Mouse (Mus musculus) erythroid progenitor cell, adult 5-6 weeks (primary cell): ENCODE results near the gene Prpf40b. TPM values are rescaled to one million over a fixed set of nuclear protein-coding genes. Genes with fewer than 3 reads are reported as not detected.

ENCODE experiments used
- ATAC-seq: replicated peaks from 2 replicates; pipeline ENCODE4 v1.8.0; 2016; ENCODE audit warnings: moderate number of reproducible peaks, mild to moderate bottlenecking, moderate TSS enrichment, inconsistent platforms; ENCODE audit not compliant: poor library complexity, low FRiP score, severe bottlenecking
- total RNA-seq, 2 experiments: library from RNA; stranded (forward) in 1 of 2; stranded (reverse) in 1 of 2; fragments of 150-400 nt in 1 of 2; fragments of 186-747, 209-891 nt in 1 of 2; gene quantifications; 2 replicates each; pipeline versions ENCODE4 v1.2.3 to v1.2.4; 2015 to 2017; ENCODE audit warnings: low replicate concordance in 2 of 2

Prpf40b gene
- total RNA-seq, 2 experiments from 2014 or later, result not detected

DNA sequence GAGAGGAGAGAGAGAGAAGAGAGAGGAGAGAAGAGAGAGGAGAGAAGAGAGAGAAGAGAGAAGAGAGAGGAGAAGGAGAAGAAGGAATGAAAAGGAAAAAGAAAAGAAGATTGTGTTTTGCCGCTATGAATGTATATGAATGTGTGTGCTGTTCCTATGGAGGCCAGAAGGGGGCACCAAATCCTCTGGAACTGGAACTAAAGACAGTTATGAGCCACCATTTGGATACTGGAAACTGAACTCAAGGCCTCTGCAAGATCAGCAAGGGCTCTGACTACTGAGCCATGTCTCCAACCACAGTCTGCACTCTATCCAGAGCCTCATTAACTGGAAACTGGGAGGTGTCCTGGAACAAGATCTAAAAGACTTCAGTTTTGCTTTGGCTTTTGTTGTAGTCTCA lies 32.1 kb downstream of the Prpf40b start:
- ATAC-seq, result no peak

DNA sequence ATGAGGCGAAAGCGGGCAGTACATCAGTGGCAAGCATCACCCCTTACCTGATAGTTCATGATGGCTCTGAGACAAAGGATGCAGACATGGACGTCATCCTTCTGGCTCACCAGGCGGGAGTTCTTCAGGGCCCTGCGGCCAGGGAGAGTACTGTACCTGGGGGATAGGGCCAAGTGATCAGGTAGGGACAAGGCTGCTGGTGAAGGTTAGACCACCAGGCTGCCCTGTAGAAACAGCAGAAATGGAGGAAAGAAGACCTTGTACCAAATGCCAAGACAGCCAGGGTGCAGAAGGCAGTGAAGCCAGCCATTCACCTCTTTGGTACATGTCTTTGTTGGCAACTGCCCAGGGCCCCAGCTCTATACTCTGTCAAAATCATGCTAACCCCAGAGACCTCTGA lies 33.1 kb downstream of the Prpf40b start:
- no peak for ATAC-seq

DNA sequence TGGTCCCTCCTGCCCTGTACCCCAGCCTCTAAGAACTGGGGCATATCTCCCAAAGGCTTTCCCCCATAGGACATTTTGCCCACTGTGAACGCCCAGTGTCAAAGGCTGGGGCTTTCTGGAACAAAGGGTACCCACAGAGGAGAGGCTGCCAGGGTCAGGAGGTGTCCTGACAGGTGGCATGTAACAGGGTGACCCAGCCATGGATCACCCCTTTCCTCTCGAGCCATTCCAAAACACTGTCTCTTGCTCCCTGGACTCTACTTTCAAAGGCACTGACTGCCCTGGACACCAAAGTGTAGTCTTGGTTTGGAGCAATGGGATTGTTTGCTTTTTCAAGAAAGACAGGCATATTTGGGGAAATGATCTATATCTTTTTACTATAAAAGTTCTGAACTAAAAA lies 35.4 kb downstream of the Prpf40b start:
- no peak for ATAC-seq

DNA sequence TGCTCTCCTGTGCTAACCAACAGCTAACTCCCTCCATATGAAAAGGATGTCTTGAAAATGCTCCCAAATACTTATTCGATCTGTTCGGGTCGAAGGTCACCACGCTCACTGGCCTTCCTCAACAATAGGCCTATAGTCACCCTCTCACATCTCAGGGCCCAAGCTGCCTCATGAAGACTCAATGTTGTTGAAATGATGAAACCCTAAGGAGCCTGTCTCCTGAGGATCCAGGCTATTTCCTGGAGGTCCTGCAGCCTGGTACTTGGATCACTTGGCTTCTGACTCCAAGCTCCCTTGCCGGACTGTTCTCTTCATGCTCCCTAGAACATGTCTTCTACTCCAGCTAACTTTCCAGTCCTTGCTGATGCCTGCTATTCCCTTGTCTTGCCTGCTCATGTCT lies 36.5 kb downstream of the Prpf40b start:
- ATAC-seq, result no peak

DNA sequence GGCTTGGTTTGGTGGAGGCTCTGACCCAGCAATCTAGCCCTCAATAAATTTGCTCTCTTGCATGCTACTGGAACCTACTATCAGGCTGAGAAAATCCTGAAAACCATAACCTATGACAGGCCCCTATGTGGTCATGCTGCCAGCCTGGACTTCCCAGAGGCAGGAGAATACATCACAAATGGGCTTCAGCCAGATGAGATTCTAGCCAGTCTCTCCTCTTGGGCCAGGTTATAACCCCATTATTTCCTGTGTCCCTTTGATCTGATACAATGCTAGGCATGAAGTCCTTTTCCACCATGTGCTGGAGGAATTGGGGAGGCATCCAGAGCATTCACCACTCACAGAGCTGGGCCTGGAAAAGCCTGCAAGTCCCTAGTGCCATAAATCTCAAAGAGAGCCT lies 37.2 kb downstream of the Prpf40b start:
- no peak for ATAC-seq

DNA sequence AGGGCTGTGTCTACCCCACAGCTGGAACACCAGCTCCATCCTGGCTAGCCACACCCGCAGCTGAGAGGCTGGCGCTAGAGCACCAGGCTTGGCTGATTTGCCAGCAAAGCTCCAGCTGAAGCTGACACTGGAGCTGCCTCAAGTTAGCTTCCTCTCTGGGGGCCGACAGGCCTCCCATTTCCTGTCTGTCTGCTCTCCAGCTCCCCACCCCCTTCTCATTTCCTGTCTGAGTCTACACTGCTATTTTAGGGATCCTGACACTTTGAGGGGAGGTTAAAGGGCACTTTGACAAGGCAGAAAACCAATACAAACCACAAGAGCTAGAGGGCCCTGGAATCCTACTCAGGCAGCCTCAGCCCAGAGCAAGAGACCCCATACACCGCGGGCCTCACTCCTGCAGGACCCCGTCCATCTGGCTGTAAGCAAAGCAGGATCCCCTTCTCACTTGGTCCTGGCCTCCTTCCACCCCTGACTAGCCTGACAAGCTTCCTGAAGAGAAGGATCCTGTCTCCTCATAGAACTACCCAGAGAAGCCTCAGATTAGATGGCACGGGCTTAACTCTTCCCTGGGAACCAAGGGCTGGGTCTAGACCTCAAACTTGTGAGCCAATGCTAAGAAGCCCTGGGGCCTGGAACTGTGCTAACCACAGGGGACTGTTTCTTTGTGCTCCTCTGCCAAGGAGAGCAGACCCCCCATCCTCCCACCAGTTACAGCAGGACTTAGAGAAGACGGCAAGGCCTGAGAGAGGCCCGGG lies 38.2 kb downstream of the Prpf40b start:
- ATAC-seq, result no peak

DNA sequence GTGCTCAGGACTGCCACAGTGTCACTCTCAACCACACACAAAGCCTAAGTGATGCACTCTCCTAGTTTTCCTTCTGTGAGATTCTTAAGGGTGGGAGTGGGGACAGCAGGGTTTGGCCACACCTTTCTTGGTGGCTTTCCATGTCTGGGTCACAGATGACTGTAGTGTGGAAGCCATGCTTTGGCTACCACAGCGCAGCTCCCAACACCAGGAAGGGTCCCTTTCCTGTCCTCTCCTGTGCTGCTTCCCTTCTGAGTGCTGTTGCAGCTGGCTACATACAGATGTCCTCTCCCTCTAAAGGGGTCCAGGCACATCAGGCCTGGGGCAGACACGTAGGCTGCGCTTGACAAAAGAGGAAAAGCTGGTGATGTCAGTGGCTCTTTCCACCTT lies 38.8 kb downstream of the Prpf40b start:
- no peak for ATAC-seq

DNA sequence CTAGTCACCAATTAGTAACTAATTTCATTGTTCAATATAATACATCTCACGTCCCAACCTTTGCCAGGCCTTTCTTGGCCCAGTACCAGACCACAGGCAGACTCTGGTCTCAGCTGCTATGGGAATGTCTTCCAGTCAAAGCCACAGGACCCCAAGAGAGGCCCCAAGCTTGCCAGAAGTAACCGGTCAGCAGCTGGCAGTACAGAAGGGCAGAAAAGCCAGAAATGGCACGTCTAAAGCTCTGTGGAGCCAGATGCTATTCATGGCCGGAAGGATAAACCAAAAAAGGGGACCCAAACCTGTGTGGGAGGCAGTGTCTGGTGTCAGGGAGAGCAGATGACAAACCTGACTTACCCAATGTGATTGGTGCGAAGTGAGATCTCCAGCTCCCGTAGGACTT lies 39.6 kb downstream of the Prpf40b start:
- ATAC-seq, result no peak

DNA sequence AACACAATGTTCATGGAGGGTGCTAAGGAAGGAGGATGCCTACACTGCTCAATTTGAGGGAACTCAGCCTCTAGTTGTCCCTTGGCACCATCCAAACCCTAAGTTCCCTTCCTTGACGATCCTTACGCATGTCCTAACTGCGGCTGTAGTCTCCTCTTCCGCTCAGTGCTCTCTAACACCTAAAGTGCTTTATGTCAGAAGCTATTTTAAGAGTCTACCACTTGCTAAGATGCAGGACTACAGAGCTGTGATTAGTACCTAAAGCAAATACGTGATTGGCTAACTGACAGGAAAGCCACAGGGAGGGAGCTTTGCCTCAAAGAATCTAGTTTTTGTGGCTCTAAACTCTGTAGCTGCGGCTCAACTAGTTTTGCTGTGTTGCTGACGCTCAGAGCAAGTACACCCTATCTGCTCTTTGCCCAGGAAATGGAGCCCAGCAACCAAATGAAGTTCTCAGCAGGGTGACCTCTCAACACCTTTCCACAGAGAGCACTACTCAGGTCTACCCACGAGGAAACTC lies 41.0 kb downstream of the Prpf40b start:
- no peak for ATAC-seq

DNA sequence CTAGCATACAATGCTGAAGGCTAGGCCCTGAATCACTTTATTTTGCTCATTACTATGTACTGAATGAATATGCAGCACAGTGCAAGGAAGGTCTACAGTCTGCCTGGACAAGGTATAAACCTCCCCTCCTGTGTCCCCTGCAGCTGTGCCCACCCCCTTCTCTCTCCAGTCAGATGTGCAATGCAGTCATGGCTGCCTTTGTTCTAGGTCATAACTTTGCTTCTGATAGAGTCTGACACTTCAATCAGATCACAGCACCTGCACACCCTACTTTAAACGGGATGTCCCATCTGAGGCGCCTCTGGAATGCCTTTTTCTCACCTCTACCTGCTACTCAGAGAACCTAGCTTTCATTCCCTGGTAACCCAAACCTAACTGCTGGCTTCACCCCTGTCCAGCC lies 44.0 kb downstream of the Prpf40b start:
- ATAC-seq, result no peak

DNA sequence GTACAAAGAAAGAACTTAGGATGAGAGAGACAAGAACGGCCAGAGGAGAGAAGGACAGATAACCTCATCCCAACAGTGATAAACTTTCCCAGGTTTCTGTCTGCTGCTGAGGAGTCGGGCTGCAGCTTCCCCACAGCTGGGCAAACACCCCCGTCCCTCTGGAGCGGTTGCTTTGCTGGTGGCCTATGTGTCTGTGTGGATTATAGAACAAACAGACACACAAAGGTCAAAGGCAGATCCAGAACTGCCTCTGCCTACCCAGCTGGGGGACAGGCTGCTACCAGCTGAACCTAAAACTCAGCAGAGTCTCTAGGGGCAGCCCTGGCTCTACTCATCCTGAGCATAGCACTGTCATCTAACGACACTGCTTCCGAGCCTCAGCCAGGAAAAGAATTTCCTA lies 44.8 kb downstream of the Prpf40b start:
- ATAC-seq, result no peak

DNA sequence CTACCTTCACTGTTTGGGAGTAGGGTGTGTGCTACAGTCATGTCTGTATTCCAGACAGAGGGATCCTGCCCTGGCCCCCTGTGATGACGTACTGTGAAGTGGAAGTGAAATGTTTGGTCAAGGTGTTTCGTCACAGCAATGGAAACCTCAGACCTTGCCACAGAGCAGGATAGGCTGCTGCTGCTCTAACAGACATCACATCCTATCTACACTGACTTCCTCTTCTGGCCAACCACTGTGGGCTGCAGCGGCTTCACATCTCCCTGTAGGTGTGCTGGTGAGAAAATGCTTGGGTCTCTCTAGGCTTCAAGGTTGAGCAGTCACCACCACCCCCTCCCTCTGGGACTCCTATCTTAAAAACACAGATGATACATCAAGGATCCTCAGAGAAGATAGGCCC lies 46.2 kb downstream of the Prpf40b start:
- ATAC-seq, result no peak

DNA sequence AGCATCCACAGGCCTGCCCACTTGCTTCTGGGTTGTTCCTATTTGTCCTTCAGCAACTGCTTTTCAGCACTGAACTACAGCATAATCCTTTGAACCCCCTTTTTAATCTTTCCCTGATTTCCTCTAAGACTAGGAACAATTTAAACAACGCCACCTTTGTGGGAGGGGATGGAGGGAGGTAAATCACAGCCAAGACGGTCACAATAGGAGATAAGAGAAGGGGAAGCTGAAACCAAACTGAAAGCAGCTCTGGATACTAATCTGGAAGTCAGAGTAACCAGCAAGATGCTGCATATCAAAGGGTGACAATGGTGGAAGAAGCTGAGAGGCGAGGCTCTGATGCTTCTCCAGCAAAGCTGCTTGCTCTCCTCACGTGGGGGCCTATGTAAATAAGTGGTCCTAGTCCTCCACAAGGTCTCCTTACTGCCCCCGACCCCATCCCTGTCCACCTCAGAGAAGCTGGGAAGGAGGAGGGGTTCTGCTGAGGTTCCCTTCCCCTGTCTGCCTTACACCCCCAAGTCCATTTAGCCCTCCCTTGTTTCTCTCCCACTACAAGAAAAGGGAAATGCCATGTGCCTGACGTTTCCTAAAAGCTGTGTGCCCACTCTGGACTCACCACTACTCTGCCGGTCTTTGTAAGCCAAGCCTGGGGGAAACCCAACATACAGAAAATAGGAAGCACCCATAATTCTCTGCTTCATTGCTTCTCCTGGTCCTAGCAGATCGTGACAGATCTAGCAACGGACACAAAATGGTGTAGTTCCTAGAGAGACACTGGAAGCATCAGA lies 47.5 kb downstream of the Prpf40b start:
- ATAC-seq, result no peak

DNA sequence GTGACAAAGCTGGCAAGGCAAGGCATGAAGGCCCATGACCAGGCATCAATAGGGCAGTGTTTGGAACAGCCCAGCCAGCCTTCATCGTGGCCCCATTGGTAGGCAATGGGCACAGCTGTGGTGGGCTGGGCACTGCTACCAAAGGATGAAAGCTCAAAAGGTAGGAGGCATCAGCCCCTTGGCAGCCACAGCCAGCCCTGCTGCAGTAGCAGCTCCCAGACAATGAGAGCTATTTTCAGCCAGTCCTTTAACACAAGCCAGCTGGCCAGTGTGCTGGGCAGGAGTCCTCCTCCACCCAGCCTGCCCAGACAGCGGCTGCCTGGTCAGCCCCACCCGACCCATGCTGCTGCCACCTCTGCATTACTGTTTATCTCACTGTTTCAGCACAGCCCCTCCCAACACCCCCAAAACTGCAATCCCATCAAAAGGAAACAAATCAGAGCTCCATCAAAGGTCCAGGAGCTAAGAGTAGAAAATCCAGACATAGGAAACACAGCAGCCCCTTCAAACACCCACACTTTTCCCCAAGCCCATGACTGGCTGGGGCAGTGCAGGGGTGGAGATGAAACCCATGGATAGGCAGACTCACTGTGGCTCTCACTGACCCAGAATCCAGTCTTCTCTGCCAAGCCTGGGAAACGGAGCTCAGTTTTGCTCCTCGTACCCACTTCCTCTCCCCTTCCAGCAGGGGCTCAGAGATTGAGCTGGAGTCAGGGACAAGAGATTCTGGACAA lies 48.7 kb downstream of the Prpf40b start:
- ATAC-seq, result no peak

DNA sequence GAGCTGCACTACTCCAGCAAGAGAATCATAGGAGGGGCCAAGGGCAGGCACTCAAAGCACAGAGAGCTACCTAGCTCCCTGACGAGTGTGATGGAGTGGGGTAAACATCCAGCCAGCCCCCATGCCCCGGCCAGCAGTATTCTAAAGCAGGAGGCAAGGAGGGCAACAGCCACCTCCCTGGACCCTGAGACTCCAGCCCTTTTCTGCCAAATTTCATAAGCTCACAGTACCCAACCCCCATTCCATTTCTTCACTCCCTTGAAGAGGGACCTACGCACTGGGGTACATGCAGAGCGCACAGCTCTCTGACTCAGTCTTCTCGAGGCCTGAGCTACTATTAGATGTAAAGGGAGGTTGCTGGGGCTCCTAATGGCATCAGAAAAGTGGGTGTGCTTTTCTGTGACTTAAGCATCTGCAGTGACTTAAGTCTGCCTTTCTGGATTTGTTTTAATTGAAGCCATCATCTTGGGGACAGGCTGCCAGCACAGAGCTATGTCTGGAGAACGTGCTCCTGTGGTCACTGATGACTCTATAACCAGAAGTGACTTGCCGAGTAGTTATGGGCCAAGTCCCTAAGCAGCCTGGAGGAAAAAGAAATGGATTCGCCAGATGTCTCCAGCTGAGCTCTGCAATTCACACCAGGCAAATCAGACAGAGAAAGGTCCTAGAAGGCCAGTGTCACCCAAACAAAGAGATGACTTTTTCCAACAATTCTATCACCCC lies 49.4 kb downstream of the Prpf40b start:
- ATAC-seq, result no peak

DNA sequence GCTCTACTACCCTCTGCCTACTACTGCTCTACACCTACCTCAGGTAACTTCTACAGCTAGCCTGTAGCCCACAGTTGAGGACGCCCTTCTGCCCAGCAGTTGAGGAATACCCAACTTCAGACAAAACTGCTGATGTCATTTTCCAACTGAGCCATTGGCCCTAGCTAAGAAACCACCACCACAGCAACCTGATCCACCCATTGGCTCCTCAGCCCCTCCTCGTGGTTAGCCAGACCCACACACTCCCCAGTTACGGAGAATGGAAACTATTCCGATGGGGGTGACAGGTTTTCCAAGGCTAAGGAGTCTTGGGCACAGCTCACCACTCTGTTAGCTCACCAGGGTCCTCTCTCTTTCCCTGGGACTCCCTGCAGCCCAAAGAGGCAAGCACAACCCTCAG lies 50.1 kb downstream of the Prpf40b start:
- no peak for ATAC-seq

DNA sequence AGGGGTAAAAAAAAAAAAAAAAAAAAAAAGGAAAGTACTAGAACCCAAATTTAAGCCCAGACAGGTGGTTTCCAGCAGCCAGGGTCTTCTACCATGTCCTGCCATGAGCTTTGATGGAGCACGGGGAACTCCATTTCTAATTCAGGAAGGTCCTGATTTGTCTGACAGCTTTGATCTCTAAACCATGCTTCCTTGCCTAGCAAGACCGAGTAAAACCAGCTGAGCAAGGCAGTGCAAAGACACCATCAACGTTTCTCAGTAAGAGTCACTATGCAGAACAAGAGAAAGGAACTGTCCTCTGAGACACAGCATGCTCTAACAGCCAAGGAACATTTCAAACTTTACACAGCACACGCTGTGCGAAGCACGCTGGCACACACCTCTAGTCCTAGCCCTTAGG lies 56.7 kb downstream of the Prpf40b start:
- no peak for ATAC-seq

DNA sequence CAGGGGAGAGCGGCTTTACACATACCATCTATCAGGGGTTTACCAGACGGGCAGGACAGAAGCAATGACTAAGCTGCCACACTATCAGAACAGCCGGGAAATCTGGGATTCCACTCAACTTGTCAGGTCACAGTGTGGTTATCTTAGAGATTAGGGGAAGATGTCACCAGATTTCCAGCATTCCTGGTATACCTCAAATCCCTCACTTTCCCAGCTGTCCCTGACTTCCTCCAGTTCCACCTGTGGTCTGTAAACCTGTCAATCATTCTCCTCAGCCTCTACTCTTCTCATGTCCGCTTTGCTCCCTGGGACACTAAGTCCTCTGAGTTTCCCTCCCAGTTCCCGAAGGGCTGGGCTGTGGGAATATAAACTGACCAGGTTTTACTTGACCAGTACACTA lies 57.4 kb downstream of the Prpf40b start:
- ATAC-seq, result no peak

DNA sequence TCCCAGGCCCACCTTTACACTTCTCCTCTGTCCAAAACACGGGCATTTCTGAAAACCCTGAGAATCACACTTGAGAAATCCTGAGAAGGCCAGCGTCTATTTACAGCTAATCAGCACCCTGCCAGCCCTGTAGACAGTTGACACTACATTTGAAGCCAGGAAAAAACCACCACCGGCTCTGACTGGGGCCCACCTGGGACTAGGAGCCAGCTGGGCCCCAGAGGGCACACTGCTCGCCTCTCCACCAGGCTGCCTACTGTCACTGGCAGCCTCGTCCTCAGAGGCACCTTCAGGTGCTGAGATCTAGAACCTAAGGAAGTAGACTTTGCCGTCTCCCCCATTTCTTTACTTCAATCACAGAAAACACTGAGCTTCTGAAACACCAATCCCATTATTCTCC lies 60.8 kb downstream of the Prpf40b start:
- no peak for ATAC-seq

DNA sequence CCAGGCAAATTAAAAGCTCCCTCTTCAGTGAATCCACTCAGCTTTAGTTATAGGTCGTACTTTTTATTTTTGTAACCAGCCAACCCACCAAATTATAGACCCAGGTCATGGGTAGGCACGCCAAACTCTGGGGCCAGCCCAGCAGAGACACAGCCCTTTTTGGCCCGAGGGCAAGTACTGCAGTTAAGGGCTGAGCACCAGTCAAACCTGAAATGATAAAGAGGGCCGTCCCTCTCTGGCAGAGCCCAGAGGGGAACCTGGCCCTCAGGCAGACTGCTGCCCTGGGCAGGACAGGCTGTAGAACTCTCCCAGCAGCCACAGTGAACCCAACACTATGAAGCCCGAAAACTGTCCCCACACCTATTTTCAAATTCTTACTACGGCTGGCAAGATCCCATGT lies 61.6 kb downstream of the Prpf40b start:
- ATAC-seq, result no peak
